Mouse (Mus musculus): ENCODE measurements around the gene Dennd4c. TPM values are rescaled to one million over a fixed set of nuclear protein-coding genes. Genes with fewer than 3 reads are reported as not detected.
"Not testable (repeated sequence)": the region's sequence is repeated elsewhere in the genome, so short reads cannot be mapped to it uniquely, and the experiment has no call there.

Dennd4c gene
- polyA plus RNA-seq, 1 experiment from 2014 or later: 1.5 TPM

DNA sequence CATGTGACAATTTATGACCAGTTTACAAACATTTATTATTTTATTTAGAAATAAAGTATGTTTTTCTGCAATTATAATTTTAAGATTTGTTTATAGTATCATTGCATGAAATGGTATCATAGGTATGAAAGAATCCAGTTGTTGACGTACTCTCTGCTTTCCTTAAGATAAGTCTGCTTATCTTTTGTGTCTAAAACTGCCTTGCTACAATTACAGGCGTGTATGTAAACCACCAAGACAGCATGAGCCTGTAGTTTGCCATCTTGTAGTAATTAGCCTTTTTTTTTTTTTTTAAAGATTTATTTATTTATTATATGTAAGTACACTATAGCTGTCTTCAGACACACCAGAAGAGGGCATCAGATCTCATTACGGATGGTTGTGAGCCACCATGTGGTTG lies 66.5 kb downstream of the Dennd4c start:
- Histone ChIP-seq H3K9me3 (replicated peaks) (no peaks in the 10 kb centered on the region), H3K27ac (no peak overlapping the region), H3K4me3 (replicated peaks) (no peak overlapping the region), H3K36me3 (peaks cover 12% of the 10 kb centered on the region), H3K27me3 (no peaks in the 10 kb centered on the region), H3K4me1 (replicated peaks) (no peaks in the 10 kb centered on the region), H3K9ac (no peak overlapping the region), H3K4me2 (no peak overlapping the region)
- WGBS (ENCODE audit: insufficient replicate concordance): 41% methylated on average over 3 of the region's 3 CpGs
- DNase-seq: no peak
- ATAC-seq (ENCODE audit: low read depth): no peak

DNA sequence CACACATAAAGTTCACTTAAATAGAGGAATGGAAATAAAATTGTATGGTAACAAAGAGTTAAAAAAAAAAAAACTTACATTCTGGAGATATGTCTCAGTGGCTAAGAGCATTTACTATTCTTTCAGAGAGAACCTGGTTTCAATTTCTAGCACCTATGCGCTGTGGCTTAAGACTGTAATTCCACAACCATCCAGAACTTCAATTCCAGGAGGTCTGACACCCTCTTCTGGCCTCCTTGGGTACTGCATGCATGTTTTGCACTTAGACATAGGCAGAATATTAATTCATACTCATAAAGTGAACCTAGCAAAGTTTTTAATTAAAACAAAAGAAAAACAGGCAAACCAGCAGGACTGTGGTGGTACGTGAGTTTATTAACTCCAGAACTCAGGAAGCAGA lies 74.8 kb downstream of the Dennd4c start:
- H3K27ac ChIP-seq: no peak overlapping the region
- no peaks in the 10 kb centered on the region for H3K9me3 ChIP-seq (replicated peaks)
- H3K9ac ChIP-seq: no peak overlapping the region
- no peak overlapping the region for H3K4me3 ChIP-seq (replicated peaks)
- 66% methylated on average over 2 of the region's 2 CpGs for WGBS (ENCODE audit: insufficient replicate concordance)
- no peak overlapping the region for H3K4me2 ChIP-seq
- H3K36me3 ChIP-seq: peaks cover 44% of the 10 kb centered on the region
- DNase-seq (peak; percentile 22), ATAC-seq (ENCODE audit: low read depth) (no peak)
- H3K27me3 ChIP-seq: no peaks in the 10 kb centered on the region
- no peaks in the 10 kb centered on the region for H3K4me1 ChIP-seq (replicated peaks)

DNA sequence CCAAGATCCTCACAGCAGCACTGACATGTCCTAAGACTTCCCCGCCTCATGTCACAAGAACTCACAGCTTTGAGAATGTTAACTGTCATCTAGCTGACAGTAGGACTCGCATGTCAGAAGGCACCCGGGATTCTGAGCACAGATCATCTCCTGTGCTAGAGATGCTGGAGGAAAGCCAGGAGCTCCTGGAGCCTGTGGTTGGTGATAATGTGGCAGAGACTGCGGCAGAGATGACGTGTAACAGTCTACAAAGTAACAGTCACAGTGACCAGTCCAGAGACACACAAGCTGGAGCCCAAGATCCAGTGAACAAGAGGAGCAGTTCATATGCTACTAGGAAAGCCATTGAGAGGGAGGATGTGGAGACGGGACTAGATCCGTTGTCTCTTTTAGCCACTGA lies 76.8 kb downstream of the Dennd4c start:
- Histone ChIP-seq H3K9me3 (replicated peaks) (no peaks in the 10 kb centered on the region), H3K4me3 (replicated peaks) (no peak overlapping the region), H3K9ac (no peak overlapping the region), H3K27me3 (no peaks in the 10 kb centered on the region), H3K36me3 (peaks cover 55% of the 10 kb centered on the region), H3K27ac (no peak overlapping the region), H3K4me1 (replicated peaks) (no peaks in the 10 kb centered on the region), H3K4me2 (no peak overlapping the region)
- DNase-seq: no peak
- 85% methylated on average over 7 of the region's 7 CpGs for WGBS (ENCODE audit: insufficient replicate concordance)
- ATAC-seq (ENCODE audit: low read depth): no peak

DNA sequence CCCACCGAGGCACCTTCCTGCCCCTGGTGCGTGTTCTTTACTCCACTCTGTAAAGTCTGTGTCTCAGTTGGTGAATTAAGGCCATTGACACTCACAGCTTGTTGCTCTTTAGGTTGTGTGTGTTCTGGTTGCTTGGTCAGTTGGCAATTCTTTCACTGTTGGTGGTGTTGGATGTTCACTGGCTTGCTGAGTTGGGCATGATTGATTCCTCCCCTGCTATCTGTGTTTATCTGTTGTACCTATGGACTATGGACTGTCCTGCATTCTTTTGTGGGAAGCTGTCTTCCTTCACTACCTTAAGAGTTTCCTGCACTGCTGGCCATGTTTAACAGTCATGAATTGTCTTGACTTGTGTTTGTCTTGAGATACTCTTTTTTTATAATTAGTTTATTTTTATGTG lies 83.5 kb downstream of the Dennd4c start:
- WGBS (ENCODE audit: insufficient replicate concordance): 83% methylated on average over 2 of the region's 2 CpGs
- Histone ChIP-seq H3K27me3 (no peaks in the 10 kb centered on the region), H3K4me3 (replicated peaks) (no peak overlapping the region), H3K9ac (no peak overlapping the region), H3K27ac (no peak overlapping the region), H3K9me3 (replicated peaks) (no peaks in the 10 kb centered on the region), H3K36me3 (peaks cover 36% of the 10 kb centered on the region), H3K4me1 (replicated peaks) (no peaks in the 10 kb centered on the region), H3K4me2 (no peak overlapping the region)
- ATAC-seq (ENCODE audit: low read depth) (no peak), DNase-seq (no peak)

- not testable (repeated sequence) for DNase-seq, H3K27ac ChIP-seq, H3K4me2 ChIP-seq
Observed at GRCm38 (mm10) chr4:86841141-86841540, 92.8 kb downstream of the Dennd4c start.

DNA sequence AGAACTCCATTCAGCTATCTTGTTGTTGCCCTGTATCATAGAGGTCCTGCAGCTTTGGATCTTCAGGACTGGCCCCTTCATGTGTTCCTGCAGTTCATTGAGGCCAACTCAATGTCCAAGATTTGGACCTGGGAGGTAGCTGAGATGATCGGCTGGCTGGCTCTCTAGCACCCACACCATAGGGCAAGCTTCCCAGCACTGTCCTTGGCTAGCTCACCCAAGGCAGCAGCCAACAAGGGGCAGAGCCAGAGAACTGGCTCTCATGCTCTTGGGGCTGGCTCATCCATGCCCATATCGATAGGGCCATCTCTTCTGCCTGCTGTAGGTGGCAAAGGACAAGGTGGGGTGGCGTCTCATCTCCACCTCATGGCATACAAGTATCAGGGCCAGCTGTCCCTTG lies 97.0 kb downstream of the Dennd4c start:
- WGBS (ENCODE audit: insufficient replicate concordance): 84% methylated on average over 3 of the region's 3 CpGs

More at GRCm38 (mm10) chr4:86841141-86841540, 92.8 kb downstream of the Dennd4c start:
- H3K36me3 ChIP-seq: peaks cover 60% of the 10 kb centered on the region
- not testable (repeated sequence) for H3K9ac ChIP-seq; H3K9me3 ChIP-seq (replicated peaks); H3K27me3 ChIP-seq; H3K4me3 ChIP-seq (replicated peaks); ATAC-seq (ENCODE audit: low read depth); H3K4me1 ChIP-seq (replicated peaks)
- WGBS (ENCODE audit: insufficient replicate concordance): 93% methylated on average over 2 of the region's 2 CpGs

DNA sequence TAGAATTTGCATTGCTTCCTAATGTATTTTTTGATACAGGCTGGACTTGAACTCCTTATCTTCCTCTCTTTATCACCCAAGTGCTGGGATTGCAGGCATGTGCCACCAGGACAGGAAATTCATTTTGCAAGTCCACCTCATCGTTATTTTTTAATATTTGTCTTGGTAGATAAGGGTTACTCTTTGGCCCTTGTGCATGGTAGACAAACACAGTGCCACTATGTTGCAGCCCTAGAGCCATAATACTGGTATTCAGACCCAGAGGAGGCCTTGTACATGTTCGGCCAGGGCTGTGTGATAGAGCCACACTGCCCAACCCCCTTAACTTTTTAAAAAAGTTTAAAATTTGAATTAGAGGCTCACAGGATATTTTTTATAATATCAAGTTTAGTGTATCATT lies 98.9 kb downstream of the Dennd4c start:
- no peak overlapping the region for H3K4me2 ChIP-seq
- no peaks in the 10 kb centered on the region for H3K27me3 ChIP-seq
- 63% methylated on average over 2 of the region's 2 CpGs for WGBS (ENCODE audit: insufficient replicate concordance)
- 0 out of 2 replicates have a peak, but pooled peaks cover 3% of the 10 kb centered on the region for H3K4me1 ChIP-seq (replicated peaks)
- ATAC-seq (ENCODE audit: low read depth) (no peak), DNase-seq (no peak)
- H3K36me3 ChIP-seq: peaks cover 36% of the 10 kb centered on the region
- no peaks in the 10 kb centered on the region for H3K9me3 ChIP-seq (replicated peaks)
- no peak overlapping the region for H3K9ac ChIP-seq
- H3K4me3 ChIP-seq (replicated peaks): no peak overlapping the region
- H3K27ac ChIP-seq: no peak overlapping the region

More for the DNA sequence above, 97.0 kb downstream of the Dennd4c start:
- H3K4me3 ChIP-seq (replicated peaks): no peak overlapping the region
- ATAC-seq (ENCODE audit: low read depth): no peak
- no peak overlapping the region for H3K4me2 ChIP-seq
- H3K27ac ChIP-seq: no peak overlapping the region
- H3K9ac ChIP-seq: no peak overlapping the region
- no peaks in the 10 kb centered on the region for H3K27me3 ChIP-seq
- no peak for DNase-seq
- H3K36me3 ChIP-seq: peaks cover 46% of the 10 kb centered on the region
- 0 out of 2 replicates have a peak, but pooled peaks cover 3% of the 10 kb centered on the region for H3K4me1 ChIP-seq (replicated peaks)
- H3K9me3 ChIP-seq (replicated peaks): no peaks in the 10 kb centered on the region

DNA sequence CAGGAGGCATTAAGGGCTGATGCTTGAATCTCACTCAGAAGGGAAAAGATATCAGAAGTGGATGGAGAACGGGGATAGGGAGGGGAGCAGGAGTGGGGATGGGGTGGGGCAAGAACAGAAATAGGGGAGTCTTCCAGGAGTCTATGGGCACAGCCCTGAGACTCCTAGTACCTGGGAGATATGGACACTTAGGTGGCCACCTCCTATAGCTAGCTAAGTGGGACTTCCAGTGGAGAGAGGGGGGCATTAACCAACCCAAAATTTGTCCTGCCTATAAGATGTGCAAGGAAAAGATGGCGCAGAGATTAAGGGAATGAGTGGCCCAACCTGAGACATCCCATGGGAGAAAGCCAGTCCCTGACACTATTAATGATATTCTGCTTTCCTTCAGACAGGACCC lies 103.0 kb downstream of the Dennd4c start:
- DNase-seq (no peak), ATAC-seq (ENCODE audit: low read depth) (no peak)
- WGBS (ENCODE audit: insufficient replicate concordance): 66% methylated on average over 2 of the region's 2 CpGs
- H3K9ac ChIP-seq: no peak overlapping the region
- no peaks in the 10 kb centered on the region for H3K27me3 ChIP-seq
- peaks cover 50% of the 10 kb centered on the region for H3K36me3 ChIP-seq
- peak overlapping the region; percentile 30 for H3K27ac ChIP-seq
- H3K4me1 ChIP-seq (replicated peaks): peaks cover 20% of the 10 kb centered on the region
- no peaks in the 10 kb centered on the region for H3K9me3 ChIP-seq (replicated peaks)
- no peak overlapping the region for H3K4me2 ChIP-seq
- no peak overlapping the region for H3K4me3 ChIP-seq (replicated peaks)

GRCm38 (mm10) chr4:86852018-86852417 lies 103.7 kb downstream of the Dennd4c start:
- no peaks in the 10 kb centered on the region for H3K27me3 ChIP-seq
- no peak overlapping the region for H3K4me2 ChIP-seq
- H3K4me3 ChIP-seq (replicated peaks): no peak overlapping the region
- H3K9me3 ChIP-seq (replicated peaks): no peaks in the 10 kb centered on the region
- H3K36me3 ChIP-seq: peaks cover 48% of the 10 kb centered on the region
- DNase-seq (no peak), ATAC-seq (ENCODE audit: low read depth) (no peak)
- H3K4me1 ChIP-seq (replicated peaks): peaks cover 19% of the 10 kb centered on the region
- WGBS (ENCODE audit: insufficient replicate concordance): 35% methylated on average over 3 of the region's 3 CpGs
- peak overlapping the region; percentile 37 for H3K27ac ChIP-seq
- H3K9ac ChIP-seq: no peak overlapping the region

DNA sequence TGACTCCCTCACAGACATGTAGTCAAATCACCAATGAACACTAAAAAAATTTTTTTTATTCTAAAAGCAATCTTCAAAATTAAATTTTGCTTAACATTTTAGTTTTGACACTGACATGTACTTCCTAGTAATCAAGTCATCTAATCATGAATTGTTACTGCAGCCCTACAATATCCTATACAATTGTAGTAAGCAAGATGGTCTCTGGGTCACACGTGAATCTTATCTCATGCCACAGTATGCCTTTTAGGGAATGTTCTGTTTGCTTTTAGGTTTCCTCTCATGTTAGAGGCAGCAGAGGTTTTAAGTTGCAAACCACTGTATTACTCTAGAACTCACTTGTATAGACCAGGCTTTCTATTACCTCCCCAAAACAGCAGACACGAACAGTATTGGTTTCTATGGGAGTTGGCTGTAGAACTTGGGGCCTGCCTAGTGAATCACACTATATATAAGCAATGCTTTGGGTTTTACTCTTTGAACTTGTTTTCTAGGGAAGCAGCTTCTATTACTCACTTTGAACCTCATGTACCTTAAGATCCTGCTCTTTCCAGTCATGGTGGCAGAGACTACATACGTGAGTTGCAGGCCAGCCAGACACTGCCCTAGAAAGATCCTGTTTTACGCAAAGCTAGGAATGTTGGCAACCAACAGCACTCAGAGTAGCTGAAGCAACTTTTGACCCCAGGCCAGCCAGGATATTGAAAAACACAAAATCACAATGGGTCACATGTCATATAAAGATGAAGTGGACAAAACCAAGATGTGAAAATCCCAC lies 104.6 kb downstream of the Dennd4c start:
- H3K4me1 ChIP-seq (replicated peaks): peaks cover 19% of the 10 kb centered on the region
- peaks cover 45% of the 10 kb centered on the region for H3K36me3 ChIP-seq
- H3K27me3 ChIP-seq: no peaks in the 10 kb centered on the region
- H3K27ac ChIP-seq: peak overlapping the region; percentile 27; the same call in 1 of the 2 replicates
- no peaks in the 10 kb centered on the region for H3K9me3 ChIP-seq (replicated peaks)
- ATAC-seq (ENCODE audit: low read depth) (no peak), DNase-seq (no peak)
- WGBS (ENCODE audit: insufficient replicate concordance): 58% methylated on average over 4 of the region's 4 CpGs
- no peak overlapping the region for H3K9ac ChIP-seq
- H3K4me3 ChIP-seq (replicated peaks): no peak overlapping the region
- H3K4me2 ChIP-seq: no peak overlapping the region

- Histone ChIP-seq H3K9me3 (replicated peaks) (no peaks in the 10 kb centered on the region), H3K4me2 (peak overlapping the region; percentile 78), H3K36me3 (peaks cover 40% of the 10 kb centered on the region), H3K9ac (peak overlapping the region; percentile 99), H3K27ac (peak overlapping the region; percentile 91), H3K27me3 (no peaks in the 10 kb centered on the region), H3K4me1 (replicated peaks) (peaks cover 25% of the 10 kb centered on the region), H3K4me3 (replicated peaks) (peak overlapping the region; percentile 96)
- ATAC-seq (ENCODE audit: low read depth): no peak
- under 1% methylated on average over 50 of the region's 50 CpGs for WGBS (ENCODE audit: insufficient replicate concordance)
- DNase-seq: peak; percentile 2
Observed at GRCm38 (mm10) chr4:86856304-86857112, 108.2 kb downstream of the Dennd4c start.
